Mouse (Mus musculus) heart, postnatal 4 days (tissue): ENCODE results near the gene Zmym3. TPM values are rescaled to one million over a fixed set of nuclear protein-coding genes. Genes with fewer than 3 reads are reported as not detected.

Source experiments
- DNase-seq: peaks from one replicate; pipeline ENCODE4 v3.0.0; 2021
- total RNA-seq, 2 experiments: library from RNA; stranded (reverse); gene quantifications; 2 replicates each; pipeline ENCODE4 v1.2.3; 2021

Gene Zmym3
- total RNA-seq = 10 to 100 TPM; 39.4 to 40.3 TPM

GRCm38 (mm10) chrX:101420700-101421095 lies at the start of gene Zmym3:
Gene Zmym3 (minus strand): TSS chrX:101420849.
- no peak for DNase-seq

GRCm38 (mm10) chrX:101451591-101451990 lies 30.9 kb upstream of the Zmym3 start:
- no peak for DNase-seq

GRCm38 (mm10) chrX:101451147-101451546 lies 30.5 kb upstream of the Zmym3 start:
- no peak for DNase-seq

GRCm38 (mm10) chrX:101448886-101449475 lies 28.3 kb upstream of the Zmym3 start, which contains the start of gene Itgb1bp2:
Gene Itgb1bp2 (plus strand): TSS chrX:101449088.
- DNase-seq = peak; percentile 46

DNA sequence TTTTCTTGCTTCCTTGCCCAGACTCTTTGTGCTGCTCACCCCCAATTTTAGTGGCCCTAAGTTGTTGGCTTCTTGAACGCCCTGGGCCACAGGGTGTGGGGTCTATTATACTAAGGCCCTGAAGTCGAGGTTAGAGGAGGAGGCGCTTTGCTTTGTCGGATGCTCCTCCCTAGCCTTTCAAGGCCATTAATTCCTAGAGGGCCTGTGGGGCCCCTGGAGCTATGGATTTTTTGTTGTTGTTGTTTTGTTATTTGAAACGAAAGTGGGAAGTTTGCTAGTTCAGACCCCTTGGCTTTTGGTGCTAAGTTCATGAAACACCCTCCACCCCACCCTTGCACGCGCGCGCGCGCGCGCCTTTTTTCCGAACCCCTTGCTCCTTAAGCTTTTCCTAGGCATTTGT lies 9.3 kb upstream of the Zmym3 start:
- DNase-seq = no peak

DNA sequence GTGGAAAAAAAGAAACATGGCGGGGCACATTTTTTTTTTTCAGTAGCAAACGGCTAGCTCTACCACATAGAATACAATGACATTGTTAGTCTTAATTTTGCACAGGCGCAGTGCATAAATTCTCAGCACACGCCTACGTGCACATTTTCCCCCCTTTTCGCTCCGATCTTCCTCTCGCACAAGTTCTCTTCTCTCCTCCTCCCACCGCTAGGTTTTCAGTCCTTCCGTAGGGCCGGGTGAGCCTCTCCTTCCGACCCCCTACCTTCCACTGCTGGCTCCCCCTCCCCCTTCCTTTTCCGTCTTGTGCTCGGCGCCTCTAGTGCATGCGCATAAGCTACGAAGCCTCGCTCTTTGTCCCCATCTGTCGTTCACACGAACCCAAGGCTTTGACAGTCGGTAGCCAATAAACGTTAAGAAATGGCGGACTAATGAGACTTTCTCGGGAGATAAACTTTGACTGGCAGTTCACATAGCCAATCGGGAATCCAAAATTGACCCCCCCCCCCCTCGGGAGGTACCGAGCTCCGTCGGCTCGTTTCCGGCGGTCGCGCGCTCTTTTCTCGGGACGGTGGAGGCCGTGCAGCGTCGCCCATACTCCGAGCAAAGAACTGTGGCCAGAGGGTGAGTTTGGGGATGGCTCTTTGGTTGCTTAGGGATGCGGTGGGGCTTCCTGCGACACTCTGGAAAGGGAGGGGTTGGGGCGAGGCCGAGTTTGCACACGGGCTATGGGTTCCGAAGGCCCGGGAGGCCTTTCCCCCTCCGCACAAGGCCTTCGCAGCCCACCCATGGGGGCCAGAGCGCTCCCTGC lies 8.7 kb upstream of the Zmym3 start, which contains the start of gene Nono:
TSS of gene Nono (plus strand) at position 177 of the 808 bp plus-strand sequence.
- peak; percentile 84 for DNase-seq

DNA sequence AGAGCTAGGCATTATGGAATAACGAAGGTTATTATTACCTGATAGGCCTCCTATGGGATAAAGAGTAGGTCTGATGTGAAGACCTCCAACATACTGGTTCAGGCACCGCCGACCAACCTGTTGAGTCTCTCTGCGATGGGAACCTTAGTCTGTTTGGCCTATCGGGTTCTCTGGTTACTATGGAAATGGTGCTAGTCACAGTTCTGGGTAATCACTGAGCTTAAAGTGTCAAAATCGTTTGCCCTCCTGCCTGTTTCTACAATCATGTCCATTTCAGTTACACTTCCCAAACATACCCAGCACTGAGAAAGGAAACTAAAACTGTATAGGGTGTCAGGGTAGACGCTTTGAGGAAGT lies 8.1 kb upstream of the Zmym3 start:
- no peak for DNase-seq

- peak; percentile 30 for DNase-seq
Measured at GRCm38 (mm10) chrX:101427774-101428173, 7.1 kb upstream of the Zmym3 start.

DNA sequence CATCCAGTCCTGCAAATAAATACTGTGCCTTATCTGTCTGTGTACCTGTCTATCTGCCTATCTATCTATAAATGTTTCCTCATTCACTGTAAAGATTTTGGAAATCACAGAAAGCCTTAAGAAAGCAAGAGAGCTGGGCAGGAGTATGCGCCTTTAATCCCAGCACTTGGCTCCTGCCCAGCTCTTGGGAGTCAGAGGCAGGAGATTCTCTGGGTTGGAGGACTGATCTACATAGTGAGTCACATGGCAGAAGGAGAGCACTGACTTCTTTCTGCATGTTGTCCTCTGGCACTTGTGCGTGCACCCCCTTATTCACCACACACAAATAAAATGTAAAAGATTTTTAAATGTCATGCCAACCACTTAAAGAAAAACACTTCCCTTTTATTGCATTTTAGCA lies 2.8 kb upstream of the Zmym3 start:
- no peak for DNase-seq

DNA sequence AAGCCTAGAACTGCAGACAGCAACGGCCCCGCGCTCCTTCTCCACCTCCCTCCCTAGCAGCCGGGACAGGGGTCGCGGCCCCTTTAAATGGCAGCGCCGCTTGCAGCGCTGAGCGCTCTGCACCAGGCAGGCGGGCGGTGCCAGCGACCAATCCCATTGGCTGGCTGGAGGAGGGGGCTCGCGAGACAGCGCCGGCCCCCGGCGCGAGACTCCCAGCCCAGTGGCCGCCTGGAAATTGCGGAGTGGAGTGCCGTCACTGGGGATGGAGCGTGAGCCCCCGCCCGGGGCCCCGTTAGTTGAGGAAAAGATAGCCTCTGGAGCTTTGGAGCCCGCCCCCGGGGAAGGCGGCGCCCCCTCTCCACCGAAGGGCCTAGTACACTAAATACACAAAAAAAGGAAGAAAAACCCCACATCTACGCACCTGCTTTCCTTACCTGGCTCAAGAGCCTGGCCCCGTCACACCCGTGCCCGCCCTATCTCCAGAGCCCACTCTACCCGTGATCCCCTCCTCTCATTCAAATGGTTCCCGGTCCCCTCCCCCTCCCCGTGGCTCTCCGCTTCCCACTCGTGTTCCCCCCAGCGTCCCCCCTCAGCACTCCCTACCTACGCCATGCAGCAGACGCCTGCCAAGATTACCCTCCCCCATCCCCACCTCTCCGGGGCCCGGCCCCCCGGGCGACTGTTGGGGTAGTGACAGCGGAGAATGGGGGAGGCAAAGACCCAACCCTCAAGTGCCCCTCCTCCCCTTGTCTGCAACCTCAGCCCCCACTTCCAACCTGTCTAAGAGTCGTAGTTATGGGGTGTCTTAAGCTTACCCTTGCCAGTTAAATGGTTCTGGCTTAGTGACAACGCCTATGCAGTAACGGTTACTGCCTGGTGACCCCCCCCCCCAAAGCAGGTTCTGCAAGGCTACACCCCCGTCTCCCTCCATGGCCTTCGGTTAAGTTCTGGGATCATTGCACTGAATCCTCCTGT lies 637 bp downstream of the Zmym3 start:
- DNase-seq = peak; percentile 91

GRCm38 (mm10) chrX:101418946-101419724 lies 1.5 kb downstream of the Zmym3 start:
- peak; percentile 70 for DNase-seq

- no peak for DNase-seq
Measured at GRCm38 (mm10) chrX:101396459-101396858, 24.2 kb downstream of the Zmym3 start.

- no peak for DNase-seq
Measured at GRCm38 (mm10) chrX:101394341-101394740, 26.3 kb downstream of the Zmym3 start.

DNA sequence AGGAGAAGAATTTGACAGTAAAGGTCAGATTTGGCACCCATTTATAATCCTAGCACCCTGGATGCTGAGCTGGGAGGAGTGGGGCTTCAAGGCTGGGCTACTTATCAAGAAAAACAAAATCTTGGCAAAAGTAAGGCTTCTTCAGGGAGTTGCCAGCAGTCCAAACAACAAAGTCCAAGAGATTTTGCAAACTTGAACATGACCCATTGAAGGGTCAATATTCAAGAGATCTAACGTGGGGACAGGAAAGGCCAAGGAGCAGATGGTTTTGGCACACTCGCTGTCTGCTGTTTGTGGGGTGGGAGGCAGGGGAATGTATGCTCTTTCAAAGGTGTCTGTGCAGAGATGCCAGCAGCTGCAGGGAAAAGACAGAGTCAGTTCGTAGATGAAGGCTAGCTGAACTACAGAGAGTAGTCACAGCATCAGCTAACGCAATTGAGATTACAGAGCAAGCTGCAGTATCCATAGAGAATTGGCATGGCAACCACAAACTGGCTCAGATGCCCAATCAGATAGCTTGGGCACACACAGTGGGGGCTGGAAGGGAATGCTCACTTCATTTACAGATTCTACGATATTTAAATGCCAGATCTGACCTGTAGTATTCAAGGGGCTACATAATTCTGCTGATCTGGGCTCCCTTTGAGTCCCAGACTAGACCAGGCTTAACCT lies 31.6 kb downstream of the Zmym3 start:
- no peak for DNase-seq

DNA sequence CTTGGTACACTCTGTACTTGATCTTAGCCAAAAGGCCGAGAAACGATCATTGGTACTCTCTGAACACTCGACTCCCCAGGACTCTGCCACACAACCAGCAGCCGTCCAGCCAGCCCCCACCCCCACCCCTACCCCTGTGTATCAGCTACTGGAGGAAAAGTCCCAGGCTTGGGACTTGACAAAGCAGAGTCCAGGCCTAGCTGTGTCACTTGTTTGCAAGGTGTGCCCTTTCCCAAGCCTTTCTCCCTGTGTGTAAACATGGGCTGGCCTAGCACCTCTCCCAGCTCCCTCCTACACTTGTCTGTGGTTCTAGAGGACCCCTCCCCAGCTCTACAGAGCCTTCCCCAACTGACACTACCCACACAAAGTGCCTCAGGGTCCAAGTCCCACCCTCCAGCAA lies 34.4 kb downstream of the Zmym3 start:
- no peak for DNase-seq

DNA sequence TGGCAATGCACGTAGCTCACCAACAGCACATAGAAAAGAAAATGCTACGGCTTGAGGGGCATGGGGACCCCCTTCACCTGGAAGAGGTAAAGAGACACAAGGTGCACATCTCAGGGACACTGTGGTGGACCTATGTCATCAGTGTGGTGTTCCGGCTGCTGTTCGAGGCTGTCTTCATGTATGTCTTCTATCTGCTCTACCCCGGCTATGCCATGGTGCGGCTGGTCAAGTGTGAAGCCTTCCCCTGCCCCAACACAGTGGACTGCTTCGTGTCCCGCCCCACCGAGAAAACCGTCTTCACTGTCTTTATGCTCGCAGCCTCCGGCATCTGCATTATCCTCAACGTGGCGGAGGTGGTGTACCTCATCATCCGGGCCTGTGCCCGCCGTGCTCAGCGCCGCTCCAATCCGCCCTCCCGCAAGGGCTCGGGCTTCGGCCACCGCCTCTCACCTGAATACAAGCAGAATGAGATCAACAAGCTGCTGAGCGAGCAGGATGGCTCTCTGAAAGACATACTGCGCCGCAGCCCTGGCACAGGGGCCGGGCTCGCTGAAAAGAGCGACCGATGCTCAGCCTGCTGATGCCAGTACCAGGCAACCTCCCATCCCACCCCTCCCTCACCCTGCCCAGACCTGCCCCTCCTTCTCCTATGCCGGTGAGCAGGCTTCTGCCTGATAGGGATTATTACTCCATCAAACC lies 36.1 kb downstream of the Zmym3 start:
- no peak for DNase-seq

- DNase-seq = no peak
Measured at GRCm38 (mm10) chrX:101383455-101383854, 37.2 kb downstream of the Zmym3 start.

DNA sequence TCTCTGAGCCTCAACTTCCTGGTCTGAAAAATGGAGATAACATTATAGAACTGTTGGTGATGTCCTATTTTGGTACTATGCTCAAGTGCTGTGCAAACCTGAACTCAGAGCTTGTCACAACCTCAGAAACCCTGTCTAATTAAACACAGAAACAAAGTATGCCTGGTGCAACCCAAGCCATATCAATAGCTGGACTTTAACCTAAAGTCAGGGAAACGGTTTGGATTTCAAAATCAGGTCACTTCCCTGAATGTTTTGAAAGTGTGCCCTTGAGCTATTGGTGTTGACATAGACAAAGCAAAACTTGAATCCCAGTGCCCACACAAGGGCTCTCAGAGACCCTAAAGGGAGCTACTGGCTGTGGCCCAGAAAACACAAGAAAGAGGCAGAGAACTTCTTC lies 40.9 kb downstream of the Zmym3 start:
- DNase-seq = no peak

GRCm38 (mm10) chrX:101377076-101377475 lies 43.6 kb downstream of the Zmym3 start:
- DNase-seq = no peak

GRCm38 (mm10) chrX:101376190-101376968 lies 44.3 kb downstream of the Zmym3 start, which contains the start of gene Gjb1:
Gene Gjb1 (plus strand): TSS chrX:101376378.
- DNase-seq = no peak
